Mouse (Mus musculus): Measurements from ENCODE around the gene F7. TPM values are rescaled to one million over a fixed set of nuclear protein-coding genes. Genes with fewer than 3 reads are reported as not detected.

The F7 gene
- polyA plus RNA-seq, 1 experiment from 2014 or later = 0.99 TPM

- no peak for ATAC-seq (ENCODE audit: insufficient read depth, low FRiP score, low read depth)
- Histone ChIP-seq H3K9ac (no peak overlapping the region), H3K4me3 (replicated peaks) (no peak overlapping the region), H3K4me2 (no peak overlapping the region), H3K36me3 (peaks cover 46% of the 10 kb centered on the region), H3K27ac (no peak overlapping the region), H3K4me1 (no peaks in the 10 kb centered on the region), H3K9me3 (no peaks in the 10 kb centered on the region), H3K27me3 (replicated peaks) (no peaks in the 10 kb centered on the region)
- WGBS = 82% methylated on average over 7 of the region's 7 CpGs
These were observed 51.7 kb downstream of the F7 start for GRCm38 (mm10) chr8:13077542-13077941.

Other genes starting within 250 kb of the F7 start
- gene Mcf2l, start 152.2 kb upstream of the F7 start, polyA plus RNA-seq (2015; fragmentation: Nextera tagmentation; extraction: Ambion mirVana) = 14.3 and 18.4 TPM in 2 replicates
- gene F10, start 11.3 kb downstream of the F7 start, polyA plus RNA-seq (2015; fragmentation: Nextera tagmentation; extraction: Ambion mirVana) = 8.9 and 15.3 TPM in 2 replicates
- gene Proz, start 34.9 kb downstream of the F7 start, polyA plus RNA-seq (2015; fragmentation: Nextera tagmentation; extraction: Ambion mirVana) = 2.9 and 3.4 TPM in 2 replicates
- 33.7 and 34.5 TPM in 2 replicates for gene Pcid2, start 79.4 kb downstream of the F7 start, polyA plus RNA-seq (2015; fragmentation: Nextera tagmentation; extraction: Ambion mirVana)
- 91.8 and 94.5 TPM in 2 replicates for gene Cul4a, start 79.6 kb downstream of the F7 start, polyA plus RNA-seq (2015; fragmentation: Nextera tagmentation; extraction: Ambion mirVana)
- gene Lamp1, start 133.1 kb downstream of the F7 start, polyA plus RNA-seq (2015; fragmentation: Nextera tagmentation; extraction: Ambion mirVana) = 295 and 327 TPM in 2 replicates
- 24.6 and 25.4 TPM in 2 replicates for gene Grtp1, start 174.6 kb downstream of the F7 start, polyA plus RNA-seq (2015; fragmentation: Nextera tagmentation; extraction: Ambion mirVana)
- gene Adprhl1, start 228.1 kb downstream of the F7 start, polyA plus RNA-seq (2015; fragmentation: Nextera tagmentation; extraction: Ambion mirVana) = 0.62 and 0.88 TPM in 2 replicates